Mouse (Mus musculus): ENCODE measurements around the gene Prkar1b. TPM values are rescaled to one million over a fixed set of nuclear protein-coding genes. Genes with fewer than 3 reads are reported as not detected.

The Prkar1b gene
- total RNA-seq, 2 experiments from 2014 or later = 1.7 to 2.5 TPM

DNA sequence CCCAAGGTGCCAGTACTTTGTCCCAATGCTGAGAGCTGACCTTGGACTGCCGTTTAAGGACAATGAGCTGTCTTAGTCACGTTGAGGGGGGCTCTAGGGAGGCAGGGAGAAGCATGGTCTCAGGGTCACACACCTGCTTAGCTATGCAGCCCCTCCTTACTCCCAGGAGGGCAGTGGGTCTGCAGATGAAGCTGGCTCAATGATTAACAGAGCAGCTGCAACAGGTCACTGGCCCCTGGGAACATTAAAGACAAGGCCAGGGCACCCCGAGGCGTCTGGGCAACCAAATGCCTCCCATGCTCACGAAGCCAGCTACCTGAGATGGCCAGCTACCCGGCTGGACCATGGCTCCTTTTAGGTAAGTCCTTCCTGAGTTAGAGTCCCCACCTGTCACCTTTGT lies 129.2 kb downstream of the Prkar1b start:
- no peak for DNase-seq (ENCODE audit: low spot score)
- intact Hi-C loops (cut with DNase I) = loop anchor here (5.0 kb wide), 1 partner anchor 157 kb away; no protein-coding TSS in a partner anchor

DNA sequence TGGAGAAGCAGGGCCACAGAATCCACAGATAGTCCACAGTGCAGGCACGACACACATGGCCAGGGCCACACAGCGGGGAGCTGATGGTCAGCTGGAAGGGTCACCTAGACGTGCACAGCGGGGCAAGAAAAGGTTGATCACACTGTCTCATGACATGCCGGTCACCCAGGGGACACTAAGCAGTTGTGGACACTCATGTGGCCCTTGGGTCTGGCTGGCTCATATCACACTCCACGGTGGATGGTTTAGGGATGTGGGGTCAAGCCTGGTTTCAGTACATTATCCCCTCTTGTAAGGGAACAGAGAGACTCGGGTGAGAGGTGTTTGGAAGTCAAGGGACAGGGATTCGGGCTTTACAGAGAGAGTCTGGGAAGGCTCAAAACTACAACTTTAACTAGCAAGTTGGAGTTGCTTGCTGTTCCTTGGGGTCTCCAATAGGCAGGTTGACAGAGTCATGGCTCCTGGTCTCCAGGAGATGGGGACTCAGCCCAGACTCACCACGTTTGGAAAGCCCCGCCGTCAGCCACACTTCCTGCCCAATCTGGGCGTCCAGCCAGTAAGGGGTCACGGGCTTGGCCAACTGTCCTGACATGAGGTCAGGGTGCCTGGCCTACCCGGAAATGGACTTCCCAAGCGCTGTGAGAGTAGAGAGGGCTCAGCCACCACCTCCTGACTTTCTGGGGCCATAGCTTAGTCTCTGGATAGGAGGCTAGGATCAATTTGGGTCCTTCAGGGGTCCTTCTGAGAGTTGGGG lies 132.3 kb downstream of the Prkar1b start:
- intact Hi-C loops (cut with DNase I) = no loop called here
- DNase-seq (ENCODE audit: low spot score) = peak; percentile 70

DNA sequence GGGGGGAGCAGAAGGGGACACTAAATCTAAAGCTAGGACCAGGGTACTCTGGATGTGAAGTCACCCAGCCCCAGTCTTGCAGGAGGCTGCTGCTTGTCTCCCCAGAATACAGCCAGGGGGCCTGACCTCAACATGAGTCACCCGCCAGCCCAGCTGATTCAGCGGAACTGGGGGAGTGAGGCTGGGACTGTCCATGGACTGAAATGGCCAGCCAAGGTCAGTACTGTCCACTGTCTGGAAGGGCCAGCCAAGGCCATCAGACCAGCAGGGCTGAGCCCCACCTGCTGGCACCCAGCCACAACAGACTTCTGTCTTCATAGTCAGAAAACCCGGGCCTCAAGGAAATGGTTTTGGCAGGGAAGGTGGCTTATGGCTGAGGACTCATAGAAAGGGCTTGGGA lies 134.7 kb downstream of the Prkar1b start:
- intact Hi-C loops (cut with DNase I) = no loop called here
- DNase-seq (ENCODE audit: low spot score) = peak; percentile 58

DNA sequence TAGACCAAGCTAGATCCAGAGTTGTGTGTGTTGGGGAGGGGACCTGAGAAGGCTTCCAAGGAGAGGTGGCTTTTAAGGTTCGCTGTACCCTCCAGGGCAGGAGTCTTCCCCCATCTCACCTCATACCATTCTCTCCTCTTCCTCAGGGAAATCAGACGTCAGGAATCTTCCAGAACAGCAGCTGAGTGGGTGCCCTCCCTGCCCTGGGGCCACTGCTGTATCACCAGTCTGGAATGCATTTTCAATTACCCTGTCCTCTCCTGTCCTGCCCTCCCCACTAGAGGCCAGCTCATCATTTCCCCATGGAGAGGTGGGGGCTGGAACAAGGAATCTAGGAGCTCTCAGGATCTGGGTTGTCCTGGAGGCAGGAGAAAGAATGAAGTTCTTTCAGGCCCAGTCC lies 139.2 kb downstream of the Prkar1b start:
- no peak for DNase-seq (ENCODE audit: low spot score)
- intact Hi-C loops (cut with DNase I) = no loop called here

DNA sequence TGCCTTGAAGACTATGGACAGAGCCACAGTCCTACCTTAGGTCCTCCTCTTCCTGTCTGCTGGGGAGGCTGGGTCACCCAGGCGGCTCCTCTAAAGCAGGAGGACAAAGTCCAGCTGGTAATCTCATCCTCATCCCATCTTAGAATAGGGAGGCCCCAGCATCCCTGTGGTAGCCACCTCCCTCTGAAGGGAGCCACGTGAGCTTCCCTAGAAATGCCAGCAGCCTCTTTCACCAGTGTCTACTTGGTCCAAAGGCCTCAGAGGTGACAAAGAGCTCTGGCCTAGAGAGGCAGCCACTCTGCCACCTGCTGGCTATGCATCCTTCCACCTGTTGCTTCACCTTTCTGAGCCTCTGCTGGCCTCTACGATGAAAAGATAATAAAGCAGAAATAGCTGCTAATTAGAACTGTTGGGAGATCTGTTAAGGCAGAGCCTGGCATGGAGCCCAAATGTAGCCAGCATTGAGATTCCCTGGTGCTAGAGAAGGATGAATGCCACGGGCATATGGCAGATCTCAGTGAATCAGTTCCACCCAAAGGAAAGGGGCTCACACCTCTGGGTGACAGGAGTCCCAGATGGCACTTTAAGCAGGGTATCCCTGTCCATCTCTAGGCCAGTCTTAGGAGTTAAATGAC lies 142.5 kb downstream of the Prkar1b start:
- DNase-seq (ENCODE audit: low spot score) = no peak
- intact Hi-C loops (cut with DNase I) = loop anchor here (1.0 kb wide), 1 partner anchor 150 kb away; no protein-coding TSS in a partner anchor

DNA sequence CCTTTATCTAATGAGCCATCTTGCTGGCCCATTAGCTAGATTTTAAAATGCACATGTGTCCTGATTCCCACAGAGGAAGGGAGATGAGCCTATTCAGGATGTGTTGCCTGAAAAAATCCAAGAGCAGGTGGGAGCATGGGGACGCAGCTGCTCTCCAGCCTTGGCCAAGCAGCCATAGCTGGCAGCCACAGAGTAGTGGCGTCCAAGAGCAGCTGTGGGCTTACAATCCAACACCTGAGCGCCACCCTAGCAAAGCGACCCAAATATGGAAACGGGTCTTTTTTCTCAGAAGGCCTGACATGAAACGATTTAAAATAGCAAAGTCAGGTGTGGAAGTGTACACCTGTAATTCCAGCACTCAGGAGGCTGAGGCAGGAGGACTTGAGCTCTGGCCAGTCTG lies 145.2 kb downstream of the Prkar1b start:
- DNase-seq (ENCODE audit: low spot score) = no peak
- intact Hi-C loops (cut with DNase I) = no loop called here

DNA sequence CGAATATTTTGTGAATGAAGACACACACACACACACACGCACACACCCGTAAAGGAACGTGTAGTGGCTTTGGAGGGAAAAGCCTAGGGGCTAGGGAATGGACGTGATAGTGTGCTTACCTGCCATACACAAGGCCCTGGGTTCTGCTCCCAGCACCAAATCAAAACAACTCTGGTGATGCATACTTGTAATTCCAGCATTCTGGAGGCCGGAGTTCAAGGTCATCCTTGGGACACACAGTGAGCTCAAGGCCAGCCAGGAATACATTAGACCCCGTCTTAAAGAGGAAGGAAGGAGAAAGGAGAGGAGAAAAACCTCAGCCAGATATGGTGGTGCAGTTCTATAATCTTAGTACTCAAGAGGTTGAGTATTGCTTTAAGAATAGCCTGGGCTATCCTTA lies 150.1 kb downstream of the Prkar1b start:
- no peak for DNase-seq (ENCODE audit: low spot score)
- intact Hi-C loops (cut with DNase I) = loop anchor here (5.0 kb wide), 1 partner anchor 78 kb away; no protein-coding TSS in a partner anchor

DNA sequence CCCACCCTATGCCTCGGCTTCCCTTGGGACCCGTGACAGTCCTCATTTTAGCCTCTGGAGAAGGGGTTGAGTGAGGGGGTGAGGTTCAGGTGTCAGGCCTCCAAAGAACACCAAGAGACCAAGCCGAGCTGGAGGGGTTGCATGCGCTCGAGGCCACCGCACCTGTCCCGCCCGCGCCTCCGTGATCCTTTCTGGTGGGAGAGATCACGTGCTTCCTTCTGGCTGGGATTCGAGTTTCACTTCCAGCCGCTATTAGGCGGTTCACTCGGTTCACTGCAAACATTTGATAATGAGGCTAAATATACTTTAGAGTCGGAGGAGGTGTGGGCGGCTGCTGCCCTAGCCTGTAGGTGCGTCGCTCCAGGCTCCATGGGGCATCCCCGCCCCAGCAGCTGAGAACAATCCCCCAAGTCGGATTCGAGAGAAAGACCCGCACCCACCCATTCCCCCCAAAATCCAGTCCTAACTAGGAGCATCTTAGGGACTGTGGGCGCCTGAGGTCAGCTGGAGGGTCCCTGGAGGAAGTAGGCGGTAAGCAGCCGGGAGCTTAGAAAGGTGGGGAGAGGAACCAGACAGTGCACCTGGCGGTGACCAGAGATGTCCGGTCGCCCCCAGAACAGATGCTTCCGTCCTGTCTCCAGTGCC lies 151.7 kb downstream of the Prkar1b start:
- peak; percentile 38 for DNase-seq (ENCODE audit: low spot score)
- intact Hi-C loops (cut with DNase I) = loop anchor here (5.0 kb wide), 1 partner anchor 79 kb away; no protein-coding TSS in a partner anchor

DNA sequence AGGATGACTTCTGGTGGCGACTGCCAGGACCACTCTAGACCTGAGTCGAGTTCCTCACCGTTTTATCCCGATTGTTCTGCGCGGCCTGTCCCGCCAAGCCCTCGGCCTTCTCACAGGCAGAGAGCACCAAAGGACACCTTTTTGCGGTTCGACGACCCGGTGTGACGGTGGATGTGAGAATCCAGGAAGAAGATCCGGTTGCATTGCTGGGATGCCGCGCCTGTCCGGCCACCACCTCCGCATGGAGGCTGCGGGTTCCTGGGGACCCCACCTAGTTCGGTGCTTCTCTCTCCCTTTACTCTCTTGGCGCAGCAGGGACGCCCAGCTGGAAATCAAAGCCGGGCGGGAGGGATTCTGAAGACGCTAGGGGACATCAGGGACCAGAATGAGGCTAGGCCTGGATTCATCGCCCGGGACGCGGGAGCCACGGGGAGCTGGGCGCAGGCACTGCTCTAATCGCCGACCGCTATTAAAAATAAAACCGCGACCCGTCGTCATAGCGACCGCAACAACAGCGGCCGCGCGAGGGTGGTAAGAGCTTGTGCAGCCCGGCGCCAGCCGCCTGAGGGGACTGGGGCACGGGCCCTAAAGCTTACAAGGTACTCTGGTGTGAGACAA lies 152.5 kb downstream of the Prkar1b start, which contains the start of gene Pdgfa:
Gene Pdgfa (minus strand): TSS at position 200 of the 618 bp plus-strand sequence.
- intact Hi-C loops (cut with DNase I) = loop anchor here (5.0 kb wide), 1 partner anchor 80 kb away; no protein-coding TSS in a partner anchor

DNA sequence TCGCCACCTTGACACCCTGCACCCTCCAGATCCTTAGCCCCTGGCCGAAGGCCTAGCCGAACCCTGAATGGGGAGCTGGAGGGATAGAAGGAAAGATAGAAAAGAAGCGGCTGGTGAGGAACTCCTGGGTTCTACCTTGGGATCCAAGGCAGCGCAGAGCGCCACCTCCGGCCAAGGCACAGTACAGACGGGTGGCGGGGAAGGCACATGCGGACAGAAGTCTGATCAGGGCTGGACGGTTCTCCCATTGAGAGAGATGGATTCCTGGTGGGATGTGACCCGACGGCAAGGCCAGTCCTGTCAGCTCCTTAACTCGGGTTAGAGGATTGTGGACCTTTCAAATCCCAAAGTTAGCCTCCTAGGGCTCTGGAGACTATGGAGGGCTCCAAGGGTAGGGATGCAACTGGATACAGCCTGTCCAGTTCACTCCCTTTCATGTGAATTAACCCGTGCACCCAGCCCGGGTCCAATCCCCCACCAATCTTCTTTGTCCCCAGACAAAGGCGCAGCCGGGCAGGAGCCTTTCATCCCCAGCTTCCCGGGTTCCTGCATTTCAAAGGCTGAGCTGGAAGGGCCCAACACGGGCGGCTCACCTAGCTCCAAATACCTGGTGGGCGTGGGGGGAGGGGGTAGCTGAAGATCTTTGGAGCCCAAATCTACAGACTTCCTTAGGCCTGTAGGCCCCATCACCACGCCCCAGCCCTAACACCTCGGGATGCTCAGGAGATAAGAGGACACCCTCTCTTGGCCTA lies 153.3 kb downstream of the Prkar1b start:
- intact Hi-C loops (cut with DNase I) = loop anchor here (5.0 kb wide), 1 partner anchor 81 kb away; no protein-coding TSS in a partner anchor
- no peak for DNase-seq (ENCODE audit: low spot score)

More for the DNA sequence above, 152.5 kb downstream of the Prkar1b start, which contains the start of gene Pdgfa:
- DNase-seq (ENCODE audit: low spot score) = peak; percentile 61

DNA sequence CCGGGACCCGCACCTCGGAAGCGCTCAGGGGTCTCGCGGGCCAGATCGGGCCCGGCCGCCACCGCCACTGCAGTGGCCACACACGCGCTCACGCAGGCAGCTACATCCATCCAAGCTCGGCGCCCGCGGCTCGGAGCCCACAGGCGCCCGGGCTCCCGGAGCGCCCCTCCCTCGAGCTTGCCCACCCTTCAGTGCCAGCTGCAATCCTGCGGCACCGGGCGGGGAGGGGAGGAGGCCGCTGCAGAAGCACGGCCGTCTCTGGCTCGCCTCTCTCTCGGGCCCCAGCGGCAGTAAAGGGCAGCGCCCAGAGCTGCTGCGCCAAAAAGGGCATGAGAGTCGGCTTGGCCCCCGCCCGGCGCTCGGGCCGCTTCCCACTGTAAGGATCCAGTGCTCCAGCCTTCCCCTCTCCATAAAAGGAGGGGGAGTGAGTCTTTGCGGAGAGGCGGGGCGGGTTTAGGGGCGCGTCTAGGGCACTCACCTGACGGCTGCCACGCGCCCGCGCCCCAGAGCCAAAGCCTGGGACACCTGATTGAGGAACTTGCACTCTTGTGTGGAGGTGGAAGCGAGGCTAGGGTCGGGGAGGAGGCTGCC lies 154.0 kb downstream of the Prkar1b start:
- intact Hi-C loops (cut with DNase I) = loop anchor here (5.0 kb wide), 1 partner anchor 81 kb away; no protein-coding TSS in a partner anchor
- DNase-seq (ENCODE audit: low spot score) = peak; percentile 66

DNA sequence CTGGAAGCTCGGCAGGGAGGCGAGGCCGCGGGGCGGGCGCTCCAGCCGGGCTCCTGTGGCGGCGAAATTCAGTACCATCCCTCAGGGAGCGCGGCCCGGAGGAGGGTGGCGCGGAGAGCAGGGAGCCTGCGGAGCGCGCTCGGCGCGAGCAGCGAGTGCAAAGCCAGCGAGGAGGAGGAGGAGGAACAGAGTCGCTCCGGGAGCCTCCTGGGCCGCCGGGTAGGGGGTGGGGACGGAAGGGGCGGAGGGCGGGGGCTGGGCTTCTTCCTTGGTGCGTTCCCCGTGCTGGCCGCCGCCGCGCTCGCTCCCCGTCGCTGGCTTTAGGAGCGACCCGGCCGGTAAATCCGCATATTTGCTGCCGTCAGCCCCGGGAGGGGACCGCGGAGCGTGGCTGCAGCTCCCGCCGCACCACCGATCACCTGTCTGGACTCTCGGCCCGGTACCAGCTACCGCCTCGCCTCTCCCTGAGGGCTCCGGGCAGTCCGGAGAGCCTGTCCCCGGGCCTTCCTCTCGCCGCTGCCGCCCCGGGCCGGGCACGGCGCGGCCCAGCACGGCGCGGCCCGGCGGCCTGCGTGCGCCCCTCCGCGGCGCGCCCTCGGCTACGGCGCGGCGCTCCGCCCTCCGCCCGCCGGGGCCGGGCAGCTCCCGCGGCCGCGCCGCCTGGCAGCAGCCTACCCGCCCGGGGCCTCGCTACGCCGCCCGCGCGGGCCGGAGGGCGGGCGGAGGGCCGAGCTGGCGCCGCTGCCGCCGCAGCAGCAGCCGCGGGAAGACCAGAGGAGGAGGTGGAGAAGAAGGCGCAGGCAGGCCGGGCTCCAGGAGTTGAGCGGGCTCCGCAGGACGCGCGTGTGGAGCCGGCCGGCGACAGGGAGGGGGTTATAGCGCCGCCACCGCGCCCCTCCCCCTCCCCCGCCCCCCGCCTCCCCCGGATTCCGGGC lies 154.7 kb downstream of the Prkar1b start:
- DNase-seq (ENCODE audit: low spot score) = peak; percentile 51
- intact Hi-C loops (cut with DNase I) = loop anchor here (5.0 kb wide), 2 partner anchors 82 to 138 kb away; no protein-coding TSS in a partner anchor

DNA sequence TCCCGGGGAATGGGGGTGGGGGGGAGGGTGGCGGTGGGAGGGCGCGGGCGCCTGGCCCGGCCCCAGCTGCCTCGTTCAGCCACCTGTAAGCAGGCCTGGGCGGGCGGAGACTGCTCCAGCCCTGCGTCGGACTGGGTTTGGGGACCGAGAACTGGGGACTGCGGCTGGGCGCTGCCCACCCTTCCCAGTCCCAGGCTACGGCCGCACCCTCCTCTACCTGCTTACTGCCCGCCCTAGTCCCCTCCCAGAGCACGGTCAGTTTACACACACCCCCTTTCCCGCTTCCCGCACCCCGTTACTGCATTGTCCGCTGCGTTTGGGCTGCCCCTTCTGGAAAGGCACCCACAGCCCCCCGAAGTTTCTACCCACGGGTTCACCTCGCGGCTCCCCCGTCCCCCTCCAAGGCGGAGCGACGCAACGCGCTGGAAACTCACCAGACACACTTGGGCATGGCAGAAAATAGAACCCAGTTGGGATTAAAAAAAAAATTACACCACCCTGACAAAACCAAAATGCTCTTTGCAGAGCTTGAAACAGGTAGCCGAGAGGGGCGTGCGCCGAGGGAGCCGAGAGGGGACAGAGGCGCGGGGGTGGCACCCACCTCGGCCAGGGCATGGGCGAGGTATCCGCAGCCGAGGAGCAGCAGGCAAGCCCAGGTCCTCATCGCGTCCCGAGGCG lies 155.6 kb downstream of the Prkar1b start:
- intact Hi-C loops (cut with DNase I) = loop anchor here (5.0 kb wide), 1 partner anchor 137 kb away; no protein-coding TSS in a partner anchor
- DNase-seq (ENCODE audit: low spot score) = no peak

DNA sequence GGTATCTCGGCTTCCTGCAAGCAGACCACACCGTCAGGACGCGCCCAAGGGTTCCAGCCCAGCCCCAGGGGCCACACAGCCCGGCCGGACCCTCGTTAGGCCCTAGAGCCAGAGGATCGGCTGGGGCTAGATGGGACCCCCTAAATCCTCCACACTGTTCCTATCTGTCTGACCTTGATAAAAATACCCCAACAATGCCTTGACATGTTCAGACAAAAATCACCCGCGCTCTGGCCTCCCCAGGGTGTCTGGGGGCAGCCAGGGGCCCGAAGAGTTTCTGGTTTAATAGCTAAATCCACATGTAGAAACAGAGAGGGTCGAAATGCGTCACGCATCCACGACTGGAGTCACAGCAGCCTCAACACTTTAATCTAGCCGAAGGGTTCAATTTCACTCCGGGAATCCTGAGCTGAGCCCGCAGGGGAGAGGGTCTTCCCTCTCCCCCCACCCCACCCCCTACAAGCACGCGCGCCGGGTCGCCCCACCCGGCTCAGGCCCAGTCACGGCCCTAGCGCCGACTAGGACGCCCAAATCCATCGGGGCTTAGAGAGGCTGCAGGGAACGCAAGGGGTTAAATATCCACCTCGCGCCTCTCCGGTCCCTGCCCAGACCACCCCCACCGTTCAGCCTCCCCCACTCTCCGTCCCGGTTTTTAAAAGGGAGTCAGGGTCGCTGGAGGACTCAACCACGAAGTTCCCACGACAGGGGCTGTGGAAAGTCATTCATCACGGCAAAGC lies 156.3 kb downstream of the Prkar1b start:
- intact Hi-C loops (cut with DNase I) = loop anchor here (5.0 kb wide), 1 partner anchor 136 kb away; no protein-coding TSS in a partner anchor
- no peak for DNase-seq (ENCODE audit: low spot score)

DNA sequence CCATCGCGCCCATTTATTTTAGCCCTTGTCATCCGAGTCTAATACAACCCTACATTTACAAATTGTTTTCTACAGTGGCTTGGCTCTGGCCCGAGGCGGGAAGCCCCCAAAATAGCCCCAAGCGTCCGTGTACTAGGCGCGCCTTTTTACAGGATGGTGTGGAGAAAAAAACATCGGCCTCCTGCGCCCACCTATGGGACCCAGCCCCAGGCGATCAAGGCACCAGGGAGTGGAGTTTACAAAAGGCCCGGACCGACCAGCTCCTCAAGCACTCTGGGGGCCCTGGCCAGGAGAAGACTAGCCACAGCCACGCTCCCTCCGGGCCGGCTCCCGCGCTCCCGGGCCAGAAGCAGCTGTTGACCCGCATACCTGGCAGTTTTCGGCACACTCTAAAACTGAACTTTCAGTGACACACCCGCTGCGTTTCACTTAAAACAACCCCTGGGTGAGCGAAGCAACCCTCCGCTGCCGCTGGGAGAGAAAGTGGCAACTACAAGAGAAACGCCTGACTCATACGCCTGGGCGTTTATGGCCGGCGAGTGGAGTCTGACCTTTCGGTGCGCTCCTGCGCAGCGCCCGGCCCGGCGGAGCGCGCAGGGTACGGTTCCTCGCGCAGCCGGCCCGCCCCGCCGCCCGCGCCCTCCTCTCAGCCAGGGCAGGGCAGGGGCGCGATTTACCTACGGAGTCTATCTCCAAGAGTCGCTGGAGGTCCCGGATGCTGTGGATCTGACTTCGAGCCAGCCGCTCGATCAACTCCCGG lies 157.0 kb downstream of the Prkar1b start:
- DNase-seq (ENCODE audit: low spot score) = no peak
- intact Hi-C loops (cut with DNase I) = loop anchor here (5.0 kb wide), 1 partner anchor 135 kb away; no protein-coding TSS in a partner anchor

DNA sequence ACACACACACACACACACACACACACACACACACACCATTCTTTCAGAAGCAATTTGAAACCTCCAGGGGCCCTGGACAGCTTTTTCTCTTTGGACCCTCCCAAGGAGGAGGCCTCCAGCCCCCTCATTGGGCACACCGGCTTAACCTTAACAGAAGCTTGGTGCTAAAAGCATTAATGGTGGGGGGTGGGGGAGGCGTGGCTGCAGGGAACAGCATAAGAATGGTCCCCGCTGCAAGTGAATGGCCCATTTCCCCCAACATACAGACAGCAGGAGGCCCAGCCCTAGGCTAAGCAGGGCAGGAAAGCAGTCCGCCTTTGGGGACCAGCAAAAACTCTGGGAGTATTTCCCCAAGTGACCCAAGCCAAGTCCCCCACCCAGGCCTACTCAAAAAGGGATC lies 158.1 kb downstream of the Prkar1b start:
- DNase-seq (ENCODE audit: low spot score) = no peak
- intact Hi-C loops (cut with DNase I) = loop anchor here (5.0 kb wide), 1 partner anchor 134 kb away; no protein-coding TSS in a partner anchor

Measured in heart, postnatal 25 days (tissue).